Mouse (Mus musculus): ENCODE results near the gene Ube2i.

- peak; percentile 80; the same call in 1 of the 2 replicates for TF ChIP-seq CTCF (IDR thresholded peaks at IDR 0.05; ENCODE audit: control insufficient read depth, insufficient read depth, insufficient replicate concordance, low read depth, low read length)
- TF ChIP-seq POLR2A (IDR thresholded peaks at IDR 0.05; ENCODE audit: control insufficient read depth, low read depth, low read length): no peak
Measured at GRCm38 (mm10) chr17:25285033-25285432, 10.6 kb upstream of the Ube2i start.

Data from testis, adult 2 months (tissue).